Mouse (Mus musculus) c-Kit-positive CD71-positive TER-119-negative erythroid progenitor cells, embryonic 14.5 days (primary cell): ENCODE results near the gene Paqr9.
"Not testable (repeated sequence)": the region's sequence is repeated elsewhere in the genome, so short reads cannot be mapped to it uniquely, and the experiment has no call there.

Experiments used
- DNase-seq: peaks from one replicate; pipeline ENCODE4 v3.0.0-alpha.2; 2013; ENCODE audit warnings: low read depth

Gene Paqr9

DNA sequence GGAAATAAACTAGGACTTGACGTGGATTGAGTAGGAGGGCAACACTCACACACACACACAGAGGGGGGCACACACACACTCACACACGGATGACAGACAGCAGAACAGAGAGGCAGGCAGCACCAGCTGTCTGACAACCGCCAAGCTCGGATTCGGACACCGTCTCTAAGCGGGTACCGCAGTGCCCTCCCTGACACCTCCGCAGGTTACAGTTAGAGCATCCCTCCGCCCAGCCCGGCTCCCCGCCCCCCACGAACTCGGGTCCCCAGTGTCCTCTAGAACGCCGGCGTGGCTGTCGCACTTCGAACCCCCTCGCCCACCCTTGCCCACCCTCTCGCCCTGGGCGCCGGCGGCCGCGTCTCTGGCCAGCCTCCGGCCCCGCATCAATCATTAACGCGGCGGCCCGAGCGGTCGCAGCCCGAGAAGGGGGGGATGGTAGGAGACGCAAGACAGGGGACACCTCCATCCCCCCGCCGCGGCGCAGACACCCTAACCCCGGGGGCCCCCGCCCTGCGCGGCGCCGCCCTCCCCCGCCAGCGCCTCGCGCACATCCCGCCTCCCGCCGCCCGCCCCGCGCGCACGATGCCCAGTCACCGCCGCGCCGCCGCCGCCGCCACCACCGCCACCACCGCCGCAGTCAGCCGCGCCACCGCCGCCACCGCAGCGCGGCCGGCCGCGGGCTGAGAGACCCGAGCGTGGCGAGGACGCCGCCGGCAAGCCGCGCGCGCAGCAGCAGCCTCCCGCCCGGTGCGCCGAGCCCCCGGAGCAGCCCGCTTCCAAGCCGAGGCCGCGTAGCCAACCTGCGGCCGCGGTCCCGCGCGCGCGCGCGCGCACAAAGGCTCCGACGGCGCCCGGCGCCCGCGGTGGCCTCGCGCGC is at the start of gene Paqr9:
Paqr9 (plus strand) TSS at position 599 of the 877 bp plus-strand sequence.
- no peak for DNase-seq

DNA sequence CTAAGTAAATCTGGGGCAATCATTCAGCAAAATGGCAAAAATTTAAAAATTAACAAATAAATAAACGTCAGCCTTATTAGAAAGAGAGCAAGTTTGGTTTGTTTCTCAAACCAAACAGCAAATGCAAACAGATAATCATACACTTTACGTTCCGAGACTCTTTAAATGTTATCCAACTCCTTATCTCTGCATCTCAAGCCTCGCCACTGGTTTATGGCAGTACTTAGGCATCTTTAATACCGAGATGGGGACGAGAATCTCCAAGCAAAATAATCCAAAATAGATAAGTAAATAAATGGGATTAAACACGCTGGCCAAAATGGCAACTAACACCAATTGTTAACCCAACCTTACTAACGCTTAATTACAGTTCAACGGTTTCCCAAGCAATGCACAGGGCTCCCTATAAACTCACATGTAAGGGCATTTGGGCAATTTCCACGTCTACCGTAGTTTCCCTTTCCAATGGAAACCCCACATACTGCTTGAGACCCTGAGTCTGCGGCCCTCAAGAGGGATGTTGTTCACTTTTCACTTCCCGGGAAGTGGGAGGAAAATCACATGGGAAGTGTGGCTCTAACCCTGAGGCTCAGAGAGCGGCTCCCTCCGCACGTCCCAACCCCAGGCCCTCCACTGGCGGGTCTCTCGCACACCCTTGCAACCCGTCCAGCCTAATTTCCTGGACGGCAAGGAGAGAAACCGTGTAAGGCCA is 48.6 kb upstream of the Paqr9 start:
- peak; percentile 35 for DNase-seq

DNA sequence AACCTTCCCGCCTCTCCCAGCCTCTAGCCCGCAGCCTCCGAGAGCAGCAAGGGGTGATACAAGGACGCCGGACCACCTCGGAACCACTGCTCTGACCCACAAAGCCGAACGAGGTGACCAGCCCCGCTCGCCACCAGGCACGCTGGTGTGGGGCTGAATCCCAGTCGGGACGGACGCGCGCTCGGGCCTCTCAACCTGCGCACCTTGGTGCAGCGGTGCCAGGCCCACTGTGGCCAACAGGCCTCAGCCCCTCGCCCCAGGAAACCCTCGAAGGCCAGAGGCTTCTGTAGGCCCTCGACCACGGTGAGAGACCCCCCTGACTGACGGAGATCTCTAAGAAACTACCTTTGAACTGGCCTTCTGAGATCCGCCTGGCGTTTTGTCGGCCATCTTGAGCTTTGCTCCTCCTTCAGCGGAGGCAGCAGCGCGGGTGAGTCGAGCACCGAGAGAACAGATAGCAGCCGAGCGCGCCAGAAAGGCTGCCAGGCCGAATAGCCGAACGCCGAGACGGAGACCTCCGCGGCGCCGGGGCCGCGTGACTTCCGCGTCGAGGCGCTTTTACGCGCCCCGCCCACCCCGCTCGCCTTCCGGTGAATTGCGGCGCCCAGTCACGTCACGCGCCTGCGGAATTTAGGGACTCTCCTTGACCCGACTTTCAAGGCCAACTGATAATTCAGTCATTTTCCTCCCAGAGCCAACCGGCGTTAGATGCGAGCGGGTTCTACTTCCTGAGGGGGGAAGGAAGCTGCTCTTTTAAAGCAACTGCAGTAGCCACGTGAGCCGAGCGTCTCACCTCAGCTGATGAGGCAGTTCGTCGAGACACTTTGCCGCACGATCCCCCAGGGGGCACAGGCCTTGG is 47.8 kb upstream of the Paqr9 start, which contains the start of gene U2surp:
U2surp (minus strand) TSS at position 525 of the 859 bp plus-strand sequence.
- DNase-seq: peak; percentile 91

DNA sequence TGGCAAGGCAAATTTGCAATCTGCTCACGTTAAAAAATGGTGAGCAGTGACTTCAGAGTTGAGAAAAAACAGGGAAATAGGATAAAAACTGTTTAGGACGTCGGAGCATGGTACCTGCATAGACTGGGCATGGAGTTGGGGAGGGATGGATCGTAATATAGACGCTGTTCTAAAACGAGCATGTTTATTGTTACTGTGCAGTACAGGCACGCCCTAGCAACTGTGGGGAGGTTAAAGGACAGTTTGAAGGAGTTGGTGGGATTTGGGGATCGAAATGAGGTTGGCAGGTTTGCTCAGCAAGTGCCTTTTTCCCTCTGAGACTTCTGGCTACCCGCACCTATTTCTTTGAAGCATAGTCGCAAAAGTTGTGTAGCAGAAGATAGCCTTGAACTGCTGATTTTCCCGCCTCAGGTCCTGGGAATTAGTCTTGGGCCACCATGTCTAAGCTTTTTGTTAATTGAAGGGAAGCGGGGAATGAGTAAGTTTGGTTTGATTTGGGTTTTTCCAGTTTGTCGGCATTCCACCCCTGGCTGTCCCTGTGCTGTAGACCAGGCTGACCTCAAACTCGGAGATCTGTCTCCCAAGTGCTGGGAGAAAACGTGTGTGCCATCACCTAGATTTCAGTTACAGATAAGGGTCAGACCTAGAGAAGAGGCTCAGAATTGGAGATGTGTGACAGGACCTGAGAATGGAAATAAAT is 47.0 kb upstream of the Paqr9 start:
- DNase-seq: peak; percentile 13

DNA sequence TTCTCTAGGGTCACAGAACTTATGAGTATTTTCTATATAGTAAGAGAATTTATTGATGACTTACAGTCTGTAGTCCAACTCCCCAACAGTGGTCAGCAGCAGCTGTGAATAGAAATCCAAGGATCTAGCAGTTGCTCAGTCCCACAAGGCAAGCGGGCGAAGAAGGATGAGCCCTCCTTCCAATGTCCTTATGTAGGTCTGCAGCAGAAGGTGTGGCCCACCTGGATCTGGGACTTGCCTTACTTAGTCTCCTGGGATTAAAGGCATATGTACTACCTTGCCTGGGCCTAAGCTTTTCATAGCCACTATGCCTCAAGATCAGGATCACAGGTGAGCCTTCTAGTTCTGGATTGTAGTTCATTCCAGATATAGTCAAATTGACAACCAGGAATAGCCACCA is 45.7 kb upstream of the Paqr9 start:
- DNase-seq: no peak

DNA sequence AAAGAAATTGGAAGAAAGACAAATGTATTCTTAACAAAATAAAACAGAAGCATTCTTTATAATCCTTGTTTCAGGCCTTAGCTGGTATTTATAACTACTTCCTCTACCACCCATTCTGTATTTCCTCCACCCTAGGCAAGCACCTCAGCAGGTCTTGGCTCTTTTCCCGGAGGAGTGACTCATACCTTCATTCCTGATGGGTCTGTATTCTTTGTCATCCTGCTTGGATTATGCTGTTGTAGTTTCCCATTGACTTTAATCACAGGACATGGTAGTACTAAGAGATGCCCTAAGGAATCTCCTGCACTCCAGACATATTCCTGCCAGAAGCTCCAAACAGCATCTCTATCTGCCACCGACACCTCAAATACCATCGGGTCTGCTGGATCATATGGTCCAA is 45.1 kb upstream of the Paqr9 start:
- DNase-seq: not testable (repeated sequence)

DNA sequence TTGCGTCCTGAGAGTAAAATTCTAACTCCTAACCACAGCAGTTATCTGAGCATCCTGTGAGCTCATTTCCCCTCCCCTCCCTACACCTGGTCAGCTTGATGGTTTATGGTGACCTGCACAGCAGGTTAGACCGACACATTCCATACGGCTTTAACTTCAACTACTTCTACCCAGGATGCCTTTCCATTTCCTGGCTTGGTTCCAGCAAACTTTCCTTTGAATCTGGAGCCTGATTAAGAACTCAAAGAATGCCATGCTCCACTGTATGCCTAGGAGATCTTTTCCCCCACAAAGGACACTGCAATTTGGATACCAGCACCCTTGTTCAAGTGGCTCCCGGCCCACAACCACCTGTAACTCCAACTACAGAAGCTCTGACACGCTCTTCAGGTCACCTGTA is 38.9 kb upstream of the Paqr9 start:
- no peak for DNase-seq

DNA sequence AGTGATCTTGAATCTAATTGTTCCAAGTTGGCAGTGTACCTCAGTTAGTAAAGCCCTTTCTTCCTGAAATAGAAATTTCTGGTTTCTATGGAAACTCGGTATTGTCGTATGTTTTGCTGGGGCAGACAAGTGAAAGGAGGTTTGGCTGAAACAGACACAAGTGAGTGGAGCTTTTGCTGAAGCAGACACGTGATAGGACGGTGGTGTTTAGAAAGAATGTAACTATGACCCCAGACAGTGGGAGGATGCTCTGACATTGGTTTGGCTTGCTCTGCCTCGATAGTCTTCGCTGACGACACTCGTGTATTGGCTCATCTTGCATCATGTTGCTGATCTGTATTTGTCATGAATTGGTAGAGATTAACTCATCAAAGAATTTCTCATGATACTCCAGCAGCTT is 38.4 kb upstream of the Paqr9 start:
- DNase-seq: no peak

DNA sequence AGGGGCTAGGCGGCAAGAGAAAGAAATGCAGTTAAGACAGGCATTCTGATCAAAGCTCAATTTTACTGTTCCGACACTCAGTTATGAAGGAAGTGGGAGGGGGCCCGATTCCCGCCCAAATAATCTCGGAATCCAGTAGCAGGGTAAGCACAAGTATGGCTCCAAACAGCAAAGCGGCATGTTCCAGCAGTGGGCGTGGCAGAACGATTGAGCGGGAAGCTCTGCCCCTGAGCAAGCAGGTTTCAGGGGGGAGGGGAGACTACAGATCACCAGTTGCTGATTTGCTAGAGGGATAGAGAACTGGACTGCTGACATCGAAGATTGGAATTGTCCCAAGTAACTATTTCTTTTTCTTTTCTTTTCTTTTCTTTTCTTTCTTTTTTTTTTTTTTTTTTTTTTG is 37.9 kb upstream of the Paqr9 start:
- DNase-seq: peak; percentile 17

DNA sequence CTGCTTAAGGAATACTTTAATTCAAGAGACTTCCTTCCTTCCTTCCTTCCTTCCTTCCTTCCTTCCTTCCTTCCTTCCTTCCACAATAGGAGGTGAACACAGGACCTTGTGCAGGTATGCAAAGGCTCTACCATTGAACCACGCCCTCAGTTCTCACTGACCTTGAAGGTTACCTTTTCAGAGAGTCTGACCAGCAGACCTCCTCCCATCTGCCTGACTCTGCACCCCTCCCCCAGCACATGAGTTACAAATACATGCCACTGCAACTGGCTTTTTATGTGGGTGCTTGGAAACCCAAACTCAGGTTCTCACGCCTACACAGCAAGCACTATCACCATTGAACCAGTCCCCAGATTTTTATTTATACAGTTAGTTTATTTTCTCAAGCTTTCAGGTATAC is 36.9 kb upstream of the Paqr9 start:
- no peak for DNase-seq

DNA sequence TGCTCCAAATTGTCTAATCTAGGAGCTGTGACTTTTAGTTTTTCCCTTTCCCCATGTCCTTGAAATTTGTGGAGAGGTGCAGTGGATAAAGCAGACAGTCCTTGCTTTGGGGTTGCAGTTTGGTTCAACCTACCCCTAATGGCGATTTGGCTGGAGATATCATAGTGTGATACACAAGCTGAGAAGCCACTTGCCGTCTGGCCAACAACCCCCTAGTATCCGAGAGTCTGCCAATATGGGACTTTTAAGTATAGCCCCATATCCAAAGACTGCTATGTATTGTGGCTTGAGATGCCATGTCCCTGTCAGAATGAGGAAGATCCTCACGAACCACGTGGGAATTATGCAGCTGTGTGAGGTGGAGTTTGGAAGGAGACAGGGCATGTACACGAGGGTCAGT is 34.1 kb upstream of the Paqr9 start:
- no peak for DNase-seq

DNA sequence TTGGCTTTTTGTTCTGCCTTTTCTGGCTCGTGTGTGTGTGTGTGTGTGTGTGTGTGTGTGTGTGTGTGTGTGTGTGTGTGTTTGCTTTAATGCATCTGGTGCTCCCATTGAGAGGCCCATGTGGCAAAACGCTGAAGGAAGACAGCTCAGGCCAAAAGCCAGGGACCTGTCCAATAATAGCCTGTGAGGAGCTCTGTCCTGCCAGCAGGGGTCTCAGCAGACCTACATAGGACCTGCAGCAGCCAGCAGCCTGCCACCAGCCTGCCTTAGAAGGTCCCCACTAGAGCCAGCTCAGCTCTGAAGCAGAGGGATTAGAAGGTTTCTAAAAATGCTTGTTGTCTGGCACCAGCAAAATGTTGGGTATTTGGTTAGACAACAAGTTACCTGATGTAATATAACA is 33.5 kb upstream of the Paqr9 start:
- no peak for DNase-seq

DNA sequence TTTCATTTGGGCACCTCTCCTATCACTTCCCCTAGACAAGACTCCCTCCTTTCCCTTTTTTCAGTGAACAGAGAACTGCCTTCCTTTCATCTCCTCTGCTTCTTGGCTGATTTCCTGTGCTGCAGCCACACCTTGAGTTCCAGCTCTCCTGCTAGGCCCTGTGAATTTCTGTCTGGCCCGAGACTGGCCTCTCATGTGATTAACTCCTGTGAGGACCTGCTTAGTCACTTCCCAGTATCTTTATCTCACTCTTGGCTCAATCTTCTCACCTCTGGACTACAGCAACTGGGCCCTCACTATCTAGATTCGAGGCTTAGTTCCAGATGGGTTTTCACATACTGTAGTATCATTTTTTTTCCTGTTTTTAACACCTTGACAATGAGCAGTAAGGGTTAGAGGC is 31.8 kb upstream of the Paqr9 start:
- no peak for DNase-seq

DNA sequence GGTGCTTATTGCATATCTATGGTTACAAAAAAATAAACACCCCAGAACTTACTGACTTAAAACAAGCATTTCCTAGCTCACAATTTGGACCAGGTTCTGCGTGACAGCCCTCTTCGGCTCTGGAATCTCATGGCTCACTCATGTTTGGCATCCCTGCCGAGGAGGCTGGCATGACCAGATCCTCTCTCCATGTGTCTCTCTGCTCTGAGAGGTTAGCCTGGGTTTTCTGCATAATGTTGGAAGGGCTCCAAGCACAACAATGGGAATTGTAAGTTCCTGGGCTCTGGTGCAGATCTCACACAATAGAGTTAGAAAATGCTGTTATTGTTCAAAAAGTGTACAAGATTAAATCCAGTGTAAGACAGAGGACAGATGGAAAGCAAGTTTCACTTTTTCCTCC is 28.3 kb upstream of the Paqr9 start:
- DNase-seq: no peak

DNA sequence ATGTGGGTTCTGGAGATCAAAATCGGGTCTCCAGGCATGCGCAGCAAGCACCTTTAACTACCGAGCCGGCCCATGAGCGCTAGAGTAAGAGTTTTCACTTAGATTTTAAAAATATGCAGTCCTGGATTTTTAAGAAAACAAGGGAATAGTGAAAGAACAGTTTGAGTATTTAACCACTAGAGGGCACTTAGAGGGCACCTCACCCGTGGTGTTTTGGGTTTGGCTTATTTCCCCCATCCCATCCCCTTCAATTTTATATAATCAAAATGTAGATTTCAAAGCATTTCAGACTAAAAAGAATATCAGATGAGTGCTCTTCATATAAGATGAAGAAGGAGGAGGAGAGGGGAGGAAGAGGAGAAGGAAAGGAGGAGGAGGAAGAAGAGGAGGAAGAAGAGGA is 25.6 kb upstream of the Paqr9 start:
- DNase-seq: no peak

DNA sequence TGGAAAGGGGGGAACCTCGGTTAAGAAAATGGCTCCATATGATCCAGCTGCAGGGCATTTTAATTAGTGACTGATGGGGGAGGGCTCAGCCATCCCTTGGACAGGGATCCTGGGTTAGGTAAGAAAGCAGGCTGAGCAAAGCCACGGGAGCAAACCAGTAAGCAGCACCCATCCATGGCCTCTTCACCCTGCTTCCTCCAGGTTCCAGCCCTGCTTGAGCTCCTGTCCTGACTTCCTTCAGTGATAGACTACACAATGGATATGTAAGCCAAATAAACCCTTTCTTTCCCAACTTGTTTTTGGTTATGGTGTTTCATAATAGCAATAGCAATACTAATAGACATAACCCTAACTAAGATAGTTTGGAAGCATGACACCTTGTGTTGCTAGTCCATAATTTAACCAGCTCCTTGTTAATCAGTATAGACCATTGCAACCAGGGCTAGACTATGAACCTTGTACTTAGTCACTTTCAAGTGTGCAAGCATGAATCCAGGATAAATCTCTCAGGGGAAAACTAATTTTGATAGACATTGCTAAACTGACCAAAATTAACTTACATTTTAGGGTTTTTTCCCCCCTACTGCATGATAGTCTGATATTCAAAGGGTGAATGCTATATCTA is 20.2 kb upstream of the Paqr9 start:
- no peak for DNase-seq

DNA sequence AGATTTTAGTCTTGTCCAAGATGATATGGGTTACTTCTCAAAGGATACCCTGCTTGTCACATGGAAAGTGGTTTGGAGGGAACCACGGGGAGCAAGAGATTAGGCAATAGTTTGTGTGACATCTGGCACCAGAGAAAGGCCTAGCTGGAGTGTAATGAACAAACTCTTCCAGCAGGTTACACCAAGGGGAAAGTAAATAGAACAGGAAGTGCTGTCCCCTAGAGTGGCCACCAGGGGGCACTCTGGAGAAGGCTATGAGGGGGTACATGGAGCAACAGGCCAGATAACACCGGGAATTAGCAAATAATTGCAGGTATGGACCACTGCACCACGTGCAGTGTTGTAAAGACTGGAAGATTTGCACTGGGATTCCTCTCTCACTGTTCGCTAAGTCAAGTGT is 19.0 kb upstream of the Paqr9 start:
- no peak for DNase-seq

DNA sequence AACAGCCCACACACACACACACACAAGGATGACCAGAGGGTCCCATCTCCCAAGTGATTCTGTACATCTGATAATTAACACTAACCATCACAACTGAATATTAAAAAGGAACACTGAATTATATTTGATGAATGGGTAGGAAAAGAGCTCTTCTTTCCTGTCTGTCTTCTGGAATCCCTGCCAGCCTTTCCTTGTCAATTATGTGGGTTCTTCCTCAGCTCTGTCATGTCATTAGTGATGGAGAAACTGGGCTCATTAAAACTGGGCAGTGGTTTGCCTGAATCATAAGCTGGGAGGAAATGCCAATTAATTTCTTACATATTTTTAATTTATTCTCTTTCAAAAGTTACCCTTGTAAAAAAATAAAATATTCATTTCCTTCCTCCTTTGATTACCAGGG is 18.2 kb upstream of the Paqr9 start:
- DNase-seq: no peak

DNA sequence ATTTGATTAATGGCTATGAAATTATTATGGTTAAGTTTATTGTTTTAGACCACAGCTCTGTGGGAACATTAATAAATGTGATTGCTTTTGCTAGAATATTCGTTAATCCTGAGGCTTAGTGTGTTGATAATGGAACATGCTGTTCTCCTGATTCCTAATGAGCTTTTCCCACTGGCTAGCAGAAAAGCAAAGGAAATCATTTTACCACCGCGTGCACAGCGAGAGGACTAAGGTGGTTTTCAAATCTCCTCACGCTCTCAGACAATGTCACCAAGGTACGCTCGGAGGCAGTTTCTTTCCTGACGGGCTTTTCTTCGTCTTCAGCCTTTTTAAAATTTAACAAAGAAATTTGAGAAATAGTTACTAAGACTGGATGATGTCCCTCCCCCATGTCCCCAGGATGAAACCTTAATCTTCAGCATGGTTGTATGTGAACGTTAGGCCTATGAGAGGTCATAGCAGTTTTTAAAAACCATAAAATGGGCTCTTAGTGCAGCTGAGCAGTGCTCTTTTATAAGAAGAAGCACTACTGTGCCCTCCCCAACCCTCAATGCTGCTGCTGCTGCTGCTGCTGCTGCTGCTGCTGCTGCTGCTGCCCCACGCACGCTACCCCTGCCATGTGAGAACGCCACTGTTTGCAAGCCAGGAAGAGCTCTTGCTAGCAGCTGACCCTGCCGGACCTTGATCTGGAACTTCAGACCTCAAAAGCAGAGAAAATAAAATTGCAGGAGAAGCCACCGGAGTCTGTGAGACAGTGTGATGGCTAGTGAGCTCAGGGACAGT is 17.6 kb upstream of the Paqr9 start:
- no peak for DNase-seq

DNA sequence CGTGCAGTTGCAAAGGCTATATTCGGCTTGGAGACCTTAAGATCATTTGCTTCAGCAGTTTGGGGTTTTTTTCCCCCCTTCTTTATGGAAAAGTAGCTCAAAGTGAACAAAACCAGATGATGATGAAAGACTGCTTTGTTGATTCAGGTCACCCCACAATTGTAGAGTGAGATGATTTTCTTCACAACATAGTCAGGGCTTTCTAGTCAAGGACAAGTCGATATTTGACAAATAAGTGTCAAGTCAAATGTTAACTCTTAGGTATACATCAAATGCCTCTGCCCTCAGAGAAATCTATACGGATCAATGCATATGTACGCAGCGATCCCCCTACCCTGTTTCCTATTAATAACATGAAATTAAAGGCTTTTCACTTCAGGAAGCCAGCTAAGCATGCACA is 17.0 kb upstream of the Paqr9 start:
- DNase-seq: no peak

DNA sequence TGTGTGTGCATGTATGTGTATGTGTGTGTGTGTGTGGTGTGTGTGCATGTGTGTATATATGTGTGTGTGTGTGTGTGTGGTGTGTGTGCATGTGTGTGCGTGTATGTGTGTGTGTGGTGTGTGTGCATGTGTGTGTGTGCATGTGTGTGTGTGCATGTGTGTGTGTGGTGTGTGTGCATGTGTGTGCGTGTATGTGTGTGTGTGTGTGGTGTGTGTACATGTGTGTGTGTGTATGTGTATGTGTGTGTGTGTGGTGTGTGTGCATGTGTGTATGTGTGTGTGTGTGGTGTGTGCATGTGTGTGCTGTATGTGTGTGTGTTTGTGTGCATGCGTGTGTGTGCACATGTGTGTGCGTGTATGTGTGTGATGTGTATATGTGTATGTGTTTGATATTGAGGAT is 14.9 kb upstream of the Paqr9 start:
- DNase-seq: no peak
